Mouse (Mus musculus) G1E (cell line): ENCODE results near the gene Olfr1513.

Experiments
- CTCF ChIP-seq: IDR thresholded peaks from 2 replicates; pipeline ENCODE4 v1.5.1; 2012; ENCODE audit warnings: low read depth, low read length, inconsistent platforms, mixed read lengths
- GATA1 ChIP-seq: IDR thresholded peaks from 2 replicates; pipeline ENCODE4 v1.6.1; 2012; ENCODE audit warnings: borderline replicate concordance, low read length, inconsistent platforms, mixed read lengths
- GATA2 ChIP-seq: IDR thresholded peaks from 2 replicates; pipeline ENCODE4 v1.6.1; 2012; ENCODE audit warnings: low read depth, low read length, inconsistent platforms, borderline replicate concordance
- POLR2AphosphoS5 ChIP-seq: IDR thresholded peaks from 2 replicates; pipeline ENCODE4 v1.6.1; 2012; ENCODE audit warnings: low read depth, low read length, inconsistent platforms; ENCODE audit not compliant: insufficient replicate concordance
- TAL1 ChIP-seq: conservative IDR thresholded peaks from 2 replicates; pipeline ENCODE4 v1.6.1; 2012; ENCODE audit warnings: low read depth, low read length, inconsistent platforms, mixed read lengths

DNA sequence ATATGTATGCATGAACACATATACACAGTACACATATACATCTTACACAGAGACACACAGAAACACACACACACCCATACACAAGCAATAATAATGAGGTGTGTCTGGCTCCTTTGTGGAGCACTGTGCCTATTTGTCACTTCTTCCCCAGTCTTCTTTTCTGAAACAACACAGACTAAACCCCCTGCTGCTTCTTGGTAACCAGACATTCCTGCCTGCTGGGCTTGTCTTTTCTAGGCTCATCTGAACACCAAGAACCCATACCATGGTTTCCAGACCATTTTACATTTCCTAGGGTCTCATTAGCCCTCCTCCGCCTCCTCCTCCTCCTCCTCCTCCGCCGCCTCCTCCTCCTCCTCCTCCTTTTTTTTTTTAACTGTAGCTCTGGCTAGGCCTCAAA is 24.0 kb downstream of the Olfr1513 start:
- TF ChIP-seq GATA1 (no peak), CTCF (no peak), GATA2 (no peak), POLR2AphosphoS5 (no peak), TAL1 (no peak)
